Mouse (Mus musculus): ENCODE results near the gene Usp7.

The Usp7 gene

GRCm38 (mm10) chr16:8676800-8677199 lies 115.3 kb downstream of the Usp7 start:
- in situ Hi-C loops (cut with MboI, MseI): loop anchor here (5.0 kb wide), 2 partner anchors 34 to 184 kb away; no protein-coding TSS in a partner anchor

- in situ Hi-C loops (cut with MboI, MseI): loop anchor here (5.0 kb wide), 2 partner anchors 34 to 184 kb away; no protein-coding TSS in a partner anchor
Measured at GRCm38 (mm10) chr16:8676228-8676627, 115.9 kb downstream of the Usp7 start.

GRCm38 (mm10) chr16:8675559-8675958 lies 116.5 kb downstream of the Usp7 start:
- in situ Hi-C loops (cut with MboI, MseI): loop anchor here (5.0 kb wide), 2 partner anchors 33 to 183 kb away; no protein-coding TSS in a partner anchor

- in situ Hi-C loops (cut with MboI, MseI): no loop called here
Measured at GRCm38 (mm10) chr16:8674165-8674564, 117.9 kb downstream of the Usp7 start.

- in situ Hi-C loops (cut with MboI, MseI): no loop called here
Measured at GRCm38 (mm10) chr16:8673343-8673742, 118.8 kb downstream of the Usp7 start.

GRCm38 (mm10) chr16:8672811-8673210 lies 119.3 kb downstream of the Usp7 start:
- in situ Hi-C loops (cut with MboI, MseI): no loop called here

GRCm38 (mm10) chr16:8672350-8672687 lies 119.8 kb downstream of the Usp7 start:
- in situ Hi-C loops (cut with MboI, MseI): no loop called here

- in situ Hi-C loops (cut with MboI, MseI): no loop called here
Measured at GRCm38 (mm10) chr16:8671551-8672349, 120.4 kb downstream of the Usp7 start, which contains the start of gene Carhsp1. Carhsp1 (minus strand) TSS chr16:8672155.

- in situ Hi-C loops (cut with MboI, MseI): no loop called here
Measured at GRCm38 (mm10) chr16:8670041-8671035, 121.8 kb downstream of the Usp7 start.

GRCm38 (mm10) chr16:8669432-8669831 lies 122.7 kb downstream of the Usp7 start:
- in situ Hi-C loops (cut with MboI, MseI): no loop called here

- in situ Hi-C loops (cut with MboI, MseI): no loop called here
Measured at GRCm38 (mm10) chr16:8668386-8668785, 123.7 kb downstream of the Usp7 start.

GRCm38 (mm10) chr16:8667814-8668213 lies 124.3 kb downstream of the Usp7 start:
- in situ Hi-C loops (cut with MboI, MseI): no loop called here

- in situ Hi-C loops (cut with MboI, MseI): no loop called here
Measured at GRCm38 (mm10) chr16:8667261-8667660, 124.8 kb downstream of the Usp7 start.

- in situ Hi-C loops (cut with MboI, MseI): no loop called here
Measured at GRCm38 (mm10) chr16:8666452-8666851, 125.7 kb downstream of the Usp7 start.

- in situ Hi-C loops (cut with MboI, MseI): no loop called here
Measured at GRCm38 (mm10) chr16:8665367-8665766, 126.7 kb downstream of the Usp7 start.

- in situ Hi-C loops (cut with MboI, MseI): no loop called here
Measured at GRCm38 (mm10) chr16:8663606-8664539, 128.2 kb downstream of the Usp7 start.

- in situ Hi-C loops (cut with MboI, MseI): no loop called here
Measured at GRCm38 (mm10) chr16:8663022-8663421, 129.1 kb downstream of the Usp7 start.

GRCm38 (mm10) chr16:8658764-8659163 lies 133.3 kb downstream of the Usp7 start:
- in situ Hi-C loops (cut with MboI, MseI): loop anchor here (5.0 kb wide), 1 partner anchor 251 kb away; no protein-coding TSS in a partner anchor

- in situ Hi-C loops (cut with MboI, MseI): loop anchor here (5.0 kb wide), 1 partner anchor 251 kb away; no protein-coding TSS in a partner anchor
Measured at GRCm38 (mm10) chr16:8658349-8658748, 133.8 kb downstream of the Usp7 start.

- in situ Hi-C loops (cut with MboI, MseI): loop anchor here (5.0 kb wide), 1 partner anchor 249 kb away; no protein-coding TSS in a partner anchor
Measured at GRCm38 (mm10) chr16:8656256-8656655, 135.9 kb downstream of the Usp7 start.

- in situ Hi-C loops (cut with MboI, MseI): loop anchor here (5.0 kb wide), 1 partner anchor 248 kb away; no protein-coding TSS in a partner anchor
Measured at GRCm38 (mm10) chr16:8655599-8655998, 136.5 kb downstream of the Usp7 start.

Measured in T-helper 1 cell (primary cell).